Mouse (Mus musculus) liver, adult (tissue): Measurements from ENCODE around the gene Ccdc57.

Source experiments
- GATA4 ChIP-seq: IDR thresholded peaks from 2 replicates; pipeline ENCODE4 v1.6.1; 2014; ENCODE audit warnings: mild to moderate bottlenecking, low read length; ENCODE audit not compliant: insufficient replicate concordance

Gene Ccdc57

GRCm38 (mm10) chr11:120823551-120823947 lies 109.1 kb downstream of the Ccdc57 start:
- TF ChIP-seq GATA4, result no peak

GRCm38 (mm10) chr11:120822831-120823550 lies 109.7 kb downstream of the Ccdc57 start:
- no peak for TF ChIP-seq GATA4

- TF ChIP-seq GATA4, result no peak
Observed at GRCm38 (mm10) chr11:120822321-120822720, 110.4 kb downstream of the Ccdc57 start.

GRCm38 (mm10) chr11:120821076-120821922 lies 111.4 kb downstream of the Ccdc57 start:
- no peak for TF ChIP-seq GATA4

GRCm38 (mm10) chr11:120820546-120820945 lies 112.1 kb downstream of the Ccdc57 start:
- TF ChIP-seq GATA4, result no peak

GRCm38 (mm10) chr11:120819556-120819955 lies 113.1 kb downstream of the Ccdc57 start:
- no peak for TF ChIP-seq GATA4

- TF ChIP-seq GATA4, result no peak
Observed at GRCm38 (mm10) chr11:120818251-120818650, 114.4 kb downstream of the Ccdc57 start.

GRCm38 (mm10) chr11:120817358-120817757 lies 115.3 kb downstream of the Ccdc57 start:
- TF ChIP-seq GATA4, result no peak

GRCm38 (mm10) chr11:120812068-120812467 lies 120.6 kb downstream of the Ccdc57 start:
- TF ChIP-seq GATA4, result no peak

- TF ChIP-seq GATA4, result no peak
Observed at GRCm38 (mm10) chr11:120808010-120808409, 124.7 kb downstream of the Ccdc57 start.

GRCm38 (mm10) chr11:120805375-120806298 lies 127.0 kb downstream of the Ccdc57 start:
- TF ChIP-seq GATA4, result no peak

- no peak for TF ChIP-seq GATA4
Observed at GRCm38 (mm10) chr11:120804769-120805168, 127.9 kb downstream of the Ccdc57 start.

- TF ChIP-seq GATA4, result no peak
Observed at GRCm38 (mm10) chr11:120804274-120804673, 128.4 kb downstream of the Ccdc57 start.

- no peak; the same call in 1 of the 2 replicates for TF ChIP-seq GATA4
Observed at GRCm38 (mm10) chr11:120800061-120800904, 132.4 kb downstream of the Ccdc57 start.
